8 mouse cellular contexts compared by ENCODE assay signal in the genomic region with DNA sequence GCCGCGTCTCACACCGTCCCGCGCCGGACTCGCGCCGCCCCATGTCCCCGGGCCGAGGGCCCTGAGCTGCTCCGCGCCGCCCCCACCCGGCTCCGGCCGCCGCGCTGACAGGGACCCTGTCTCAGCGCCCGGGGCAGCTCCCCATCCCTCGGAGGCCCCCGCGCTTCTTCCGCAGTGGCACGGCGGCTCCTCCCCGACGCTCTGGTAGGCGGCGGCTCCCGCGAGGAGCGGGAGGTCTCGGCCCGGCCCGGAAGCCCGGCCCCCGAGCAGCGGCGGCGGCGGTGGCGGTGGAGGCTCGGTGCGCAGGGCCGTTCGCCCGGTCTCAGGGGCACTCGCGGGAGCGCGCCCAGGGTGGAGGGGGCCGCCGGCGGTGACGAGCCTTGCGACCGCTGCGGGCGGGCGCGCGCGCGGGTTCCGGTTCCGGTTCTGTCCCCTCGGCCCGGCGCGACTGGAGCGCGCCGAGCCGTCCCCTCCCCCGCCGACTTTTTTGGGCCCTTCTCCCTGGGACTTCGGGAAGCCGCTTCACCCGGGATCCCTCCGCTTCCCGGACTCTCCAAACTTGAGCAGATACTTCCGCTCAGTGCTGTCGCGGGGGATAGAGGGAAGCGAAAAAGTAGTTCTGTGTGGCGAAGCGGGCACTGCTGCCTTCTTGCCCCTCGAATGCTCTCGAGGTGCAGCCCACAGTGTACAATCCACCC. TPM values are rescaled to one million over a fixed set of nuclear protein-coding genes. Genes with fewer than 3 reads are reported as not detected.
DNase-seq lines count a peak whose midpoint lies in the region; ATAC-seq lines count a peak whose summit lies in the region.

No protein-coding gene starts in this region.

- peak; percentile 78 for DNase-seq in WW6 (ENCODE audit: low read depth, low spot score)
- peak; percentile 87 to 92 for DNase-seq in cerebellum, postnatal 4 days (ENCODE audit: low spot score in 2 of 2)
- DNase-seq in gastrocnemius, adult 18-20 months (ENCODE audit: low spot score) = peak; percentile 94
- peak; percentile 87 to 90 for DNase-seq in layer of hippocampus, postnatal 36 days
- peak; percentile 95 for DNase-seq in lung, postnatal 36 days
- DNase-seq in right cerebral cortex, adult 18-20 months = peak; percentile 92
- DNase-seq in urinary bladder, adult 2 months (ENCODE audit: low spot score) = peak; percentile 87

- H3K4me3 ChIP-seq in hindbrain, embryonic 15.5 days = peak overlapping the region; percentile 94

- peak overlapping the region; percentile 83 for H3K4me2 ChIP-seq in hindbrain, embryonic 15.5 days

- H3K27ac ChIP-seq in hindbrain, embryonic 15.5 days (replicated peaks) = peak overlapping the region; percentile 90

- H3K9ac ChIP-seq in hindbrain, embryonic 15.5 days = peak overlapping the region; percentile 89

- WGBS in hindbrain, embryonic 15.5 days = under 1% methylated on average over 85 of the region's 91 CpGs

- peaks cover 6% of the 10 kb centered on the region; the same call in 1 of the 2 replicates for H3K36me3 ChIP-seq in hindbrain, embryonic 15.5 days

- H3K9me3 ChIP-seq in hindbrain, embryonic 15.5 days = no peaks in the 10 kb centered on the region

- H3K27me3 ChIP-seq in hindbrain, embryonic 15.5 days = no peaks in the 10 kb centered on the region

- peaks cover 42% of the 10 kb centered on the region for H3K4me1 ChIP-seq in hindbrain, embryonic 15.5 days (replicated peaks)

- peak; percentile 84 for ATAC-seq in hindbrain, embryonic 15.5 days (ENCODE audit: low FRiP score, low read depth)

RNA-seq across cellular contexts. Expression of a gene that starts 1.2 kb away (rescaled TPM):
- 10 to 100 TPM; 41.5 to 54.8 TPM for total RNA-seq in gastrocnemius, adult 18-20 months (2021)
- polyA plus RNA-seq in hindbrain, embryonic 15.5 days (2015; fragmentation: Nextera tagmentation; extraction: Ambion mirVana) = 18.5 and 20.3 TPM in 2 replicates
- 100 to 1,000 TPM; 147 to 158 TPM for total RNA-seq in layer of hippocampus, postnatal 36 days (2021)
- 34.8 and 47.7 TPM in 2 replicates for polyA plus RNA-seq in urinary bladder, adult 2 months (2012; rRNA removed)

RNA-seq across cellular contexts. Expression of a gene that starts 10.6 kb away (rescaled TPM):
- total RNA-seq in gastrocnemius, adult 18-20 months (2021) = 1 to 10 TPM; 1.8 to 2.7 TPM
- 7.2 and 10.0 TPM in 2 replicates for polyA plus RNA-seq in hindbrain, embryonic 15.5 days (2015; fragmentation: Nextera tagmentation; extraction: Ambion mirVana)
- total RNA-seq in layer of hippocampus, postnatal 36 days (2021) = 10 to 100 TPM; 18.2 to 19.0 TPM
- polyA plus RNA-seq in urinary bladder, adult 2 months (2012; rRNA removed) = 6.1 and 6.3 TPM in 2 replicates

Comparison
In these comparisons a context has a peak if more than half of its experiments do, and no peak if none do; other contexts are left out.
1. Peak in every context shown above with its lines: DNase-seq, ATAC-seq, H3K4me3 ChIP-seq and H3K27ac ChIP-seq.
2. RNA of a gene that starts 10.6 kb away (total RNA-seq): 18.2 to 19.0 TPM in layer of hippocampus, postnatal 36 days; 1.8 to 2.7 TPM in gastrocnemius, adult 18-20 months; every median in the first group is over 4 times any median in the second.